Mouse (Mus musculus) cerebellum, adult 18-20 months (tissue): ENCODE data around the gene Pdzd7.

ENCODE experiments used
- DNase-seq, 2 experiments: peaks; one replicate each; pipeline ENCODE4 v3.0.0; 2021

Pdzd7 gene

GRCm38 (mm10) chr19:45045651-45046050 is at the start of gene Pdzd7:
Gene Pdzd7 (minus strand): TSS chr19:45045717.
- DNase-seq: no peak

GRCm38 (mm10) chr19:45081841-45082550 is 36.5 kb upstream of the Pdzd7 start:
- DNase-seq: peak; percentile 42 to 47

GRCm38 (mm10) chr19:45081279-45081678 is 35.8 kb upstream of the Pdzd7 start:
- peak; percentile 75 to 85 for DNase-seq

- DNase-seq: peak; percentile 34 to 62
Observed at GRCm38 (mm10) chr19:45080711-45081110, 35.2 kb upstream of the Pdzd7 start.

- peak; percentile 79 to 82 for DNase-seq
Observed at GRCm38 (mm10) chr19:45079769-45080515, 34.4 kb upstream of the Pdzd7 start.

GRCm38 (mm10) chr19:45078971-45079764 is 33.7 kb upstream of the Pdzd7 start:
- DNase-seq: peak; percentile 41 to 56

- peak in 1 of 2 experiments; percentile 30 for DNase-seq
Observed at GRCm38 (mm10) chr19:45077742-45078645, 32.5 kb upstream of the Pdzd7 start.

GRCm38 (mm10) chr19:45076586-45077510 is 31.3 kb upstream of the Pdzd7 start:
- peak; percentile 78 to 86 for DNase-seq

GRCm38 (mm10) chr19:45076036-45076575 is 30.6 kb upstream of the Pdzd7 start:
- DNase-seq: no peak

GRCm38 (mm10) chr19:45075323-45076035 is 30.0 kb upstream of the Pdzd7 start:
- peak in 1 of 2 experiments; percentile 44 for DNase-seq

- peak; percentile 95 to 98 for DNase-seq
Observed at GRCm38 (mm10) chr19:45074580-45075322, 29.2 kb upstream of the Pdzd7 start, which contains the start of gene Kazald1. Gene Kazald1 (plus strand): TSS chr19:45075241.

GRCm38 (mm10) chr19:45073871-45074542 is 28.5 kb upstream of the Pdzd7 start:
- peak; percentile 83 to 92 for DNase-seq

GRCm38 (mm10) chr19:45067758-45068510 is 22.4 kb upstream of the Pdzd7 start:
- no peak for DNase-seq

GRCm38 (mm10) chr19:45067170-45067569 is 21.7 kb upstream of the Pdzd7 start:
- no peak for DNase-seq

GRCm38 (mm10) chr19:45065226-45065625 is 19.7 kb upstream of the Pdzd7 start:
- no peak for DNase-seq

GRCm38 (mm10) chr19:45063565-45064292 is 18.2 kb upstream of the Pdzd7 start:
- DNase-seq: peak; percentile 73 to 76

GRCm38 (mm10) chr19:45058841-45059240 is 13.3 kb upstream of the Pdzd7 start:
- no peak for DNase-seq
